Mouse (Mus musculus) embryo, embryonic 10.5 days (tissue): ENCODE measurements around the gene Zfp865.
A peak's percentile ranks its signal among the peaks of the same experiment; 100 is the strongest.
"Not testable (repeated sequence)": the region's sequence is repeated elsewhere in the genome, so short reads cannot be mapped to it uniquely, and the experiment has no call there.

Experiments used
- DNase-seq: peaks from one replicate; pipeline ENCODE4 v3.0.0-alpha.2; 2015; ENCODE audit warnings: low spot score

Gene Zfp865

DNA sequence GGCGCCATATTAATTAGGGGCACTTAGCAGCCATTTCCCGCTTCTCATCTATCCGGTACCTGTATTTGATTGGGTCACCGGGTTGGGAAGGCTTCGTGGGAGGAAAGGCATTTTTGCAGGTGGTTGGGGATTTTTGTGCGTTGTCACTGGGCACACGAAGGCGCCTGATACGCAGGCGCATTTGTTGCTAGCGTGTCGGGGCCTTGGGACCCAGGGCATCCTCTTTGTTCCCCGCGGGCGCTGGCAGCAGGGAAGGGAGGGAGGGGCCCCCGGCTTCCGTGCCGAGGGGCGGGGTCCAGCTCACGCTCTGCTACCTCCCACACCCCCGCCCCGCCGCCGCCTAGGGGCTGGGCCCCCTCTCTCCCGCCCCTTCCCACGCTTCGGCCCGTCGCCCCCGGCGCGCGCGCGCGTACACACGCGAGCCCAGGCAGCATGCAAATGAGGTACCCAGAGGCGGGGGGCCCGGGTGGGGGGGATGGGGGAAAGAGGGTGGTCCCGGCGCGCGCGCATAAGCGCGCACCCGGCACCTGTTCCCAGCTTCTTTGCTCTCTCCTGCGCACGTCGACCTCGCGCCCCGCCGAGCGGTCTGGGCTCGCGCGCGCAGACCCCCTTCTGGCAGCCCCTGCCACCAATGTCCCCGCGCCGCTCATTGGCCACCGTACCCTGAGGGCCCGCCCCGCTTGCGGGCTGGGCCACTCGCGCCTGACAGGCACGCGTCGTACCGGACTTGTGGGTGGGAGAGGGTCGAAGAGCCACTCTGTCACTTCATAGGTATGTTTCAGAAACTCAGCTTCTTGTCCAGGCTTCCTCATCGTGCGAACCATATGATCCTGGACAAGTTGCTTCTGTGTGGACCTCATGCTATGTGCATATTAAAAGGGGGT lies 4.8 kb upstream of the Zfp865 start, which contains the start of gene Gm44973:
TSS of gene Gm44973 (plus strand) at position 379 of the 884 bp plus-strand sequence.
- DNase-seq = peak; percentile 94

DNA sequence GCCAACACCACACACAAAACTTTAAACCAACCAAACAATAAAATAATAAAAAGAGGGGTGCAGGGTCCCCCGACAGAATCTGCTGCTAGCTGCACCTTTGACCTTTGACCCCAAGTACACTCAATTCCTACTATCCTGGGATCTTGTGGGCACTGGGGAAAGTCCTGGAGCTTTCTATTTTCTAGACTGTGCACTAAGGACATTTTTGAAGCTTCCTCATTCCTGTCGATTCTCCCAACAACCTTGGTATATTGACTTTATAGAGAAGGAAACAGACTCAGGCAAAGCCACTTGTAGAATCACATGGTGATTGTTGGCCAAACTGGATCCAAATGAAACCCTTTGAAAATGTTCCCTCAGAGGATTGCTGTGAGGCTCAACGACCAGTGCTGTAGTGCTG lies 4.1 kb upstream of the Zfp865 start:
- peak; percentile 19 for DNase-seq

DNA sequence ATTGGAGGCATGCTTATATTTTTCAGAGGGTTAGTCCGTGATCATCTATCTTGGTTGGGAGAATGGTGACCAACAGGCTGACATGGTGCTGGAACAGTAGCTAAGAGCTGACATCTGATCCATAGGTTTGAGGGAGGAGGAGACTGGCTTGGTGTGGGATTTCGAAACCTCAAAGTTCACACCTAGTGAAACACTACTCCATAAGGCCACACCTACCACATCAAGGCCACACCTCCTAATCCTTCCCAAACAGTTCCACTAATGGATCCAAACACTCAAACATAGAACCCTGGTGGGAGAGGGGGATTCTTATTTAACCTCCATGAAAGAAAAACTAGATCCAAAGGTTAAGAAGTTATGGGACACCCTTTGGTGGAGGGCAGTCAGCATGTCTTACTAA lies 3.3 kb upstream of the Zfp865 start:
- no peak for DNase-seq

DNA sequence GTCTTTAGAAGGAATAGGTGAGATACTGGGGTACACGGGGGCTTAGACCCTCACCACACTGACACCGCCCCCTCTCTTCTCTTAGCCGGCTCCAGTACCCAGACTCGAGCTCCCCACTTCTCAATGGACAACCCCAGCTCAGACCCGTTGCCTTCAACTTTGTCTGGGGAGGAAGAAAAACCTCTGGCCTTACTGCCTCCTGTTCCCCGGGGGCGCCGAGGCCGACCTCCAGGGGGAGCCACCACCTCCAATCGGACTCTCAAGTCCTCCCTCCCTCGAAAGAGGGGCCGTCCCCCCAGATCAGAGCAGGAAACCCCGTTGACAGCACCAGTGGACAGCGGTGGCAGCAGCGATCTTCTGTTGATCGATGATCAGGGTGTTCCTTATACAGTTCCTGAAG lies 2.8 kb upstream of the Zfp865 start:
- DNase-seq = no peak

DNA sequence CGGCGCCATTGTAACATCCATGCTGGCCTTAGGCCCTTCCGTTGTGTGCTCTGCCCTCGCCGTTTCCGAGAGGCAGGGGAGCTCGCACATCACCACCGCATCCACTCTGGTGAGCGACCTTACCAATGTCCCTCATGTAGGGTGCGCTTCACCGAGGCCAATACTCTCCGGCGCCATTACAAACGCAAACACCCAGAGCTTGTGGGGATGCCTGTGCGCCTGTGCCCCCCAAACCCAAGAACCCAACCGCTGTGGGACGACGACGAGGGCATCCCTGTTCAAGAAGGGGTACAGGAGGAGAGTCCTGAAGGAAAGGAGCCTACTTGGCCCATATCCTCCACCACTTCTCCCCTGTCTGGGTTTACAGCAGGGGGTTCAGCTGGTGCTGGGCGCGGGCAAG lies 2.2 kb upstream of the Zfp865 start:
- DNase-seq = no peak

DNA sequence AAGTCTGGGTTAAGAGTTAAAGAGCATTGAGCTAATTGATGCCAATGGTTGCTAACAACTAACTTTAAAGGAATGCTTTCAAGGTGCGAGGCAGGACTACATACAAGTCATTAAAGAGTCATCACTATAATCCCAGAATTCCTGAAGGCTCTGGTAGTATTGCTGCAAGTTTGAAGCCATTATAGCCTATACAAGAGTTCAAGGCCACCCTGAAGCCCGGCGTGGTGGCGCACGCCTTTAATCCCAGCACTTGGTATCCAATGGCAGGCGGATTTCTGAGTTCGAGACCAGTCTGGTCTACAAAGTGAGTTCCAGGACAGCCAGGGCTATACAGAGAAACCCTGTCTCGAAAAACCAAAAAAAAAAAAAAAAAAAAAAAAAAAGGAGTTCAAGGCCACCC lies 600 bp upstream of the Zfp865 start:
- DNase-seq = not testable (repeated sequence)

DNA sequence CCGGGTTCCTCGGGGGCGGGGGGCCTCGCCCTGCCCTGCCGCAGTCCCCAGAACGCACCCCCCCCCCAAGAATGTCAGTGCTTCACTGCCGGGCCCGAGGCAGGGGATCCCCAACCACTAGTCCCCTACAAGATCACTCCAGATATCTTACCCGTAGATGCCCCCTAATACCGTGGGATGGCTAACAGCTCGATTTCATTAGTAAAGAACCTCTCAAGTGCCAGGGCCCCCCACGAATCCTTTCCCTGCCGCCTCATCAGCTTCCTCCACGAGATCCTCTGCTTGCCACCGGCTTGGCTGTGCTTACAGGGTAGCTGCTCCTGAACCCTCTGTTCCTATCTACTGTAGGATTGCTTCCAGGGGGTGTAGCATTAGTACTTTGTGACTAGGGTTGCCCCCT lies 509 bp downstream of the Zfp865 start:
- peak; percentile 47 for DNase-seq

DNA sequence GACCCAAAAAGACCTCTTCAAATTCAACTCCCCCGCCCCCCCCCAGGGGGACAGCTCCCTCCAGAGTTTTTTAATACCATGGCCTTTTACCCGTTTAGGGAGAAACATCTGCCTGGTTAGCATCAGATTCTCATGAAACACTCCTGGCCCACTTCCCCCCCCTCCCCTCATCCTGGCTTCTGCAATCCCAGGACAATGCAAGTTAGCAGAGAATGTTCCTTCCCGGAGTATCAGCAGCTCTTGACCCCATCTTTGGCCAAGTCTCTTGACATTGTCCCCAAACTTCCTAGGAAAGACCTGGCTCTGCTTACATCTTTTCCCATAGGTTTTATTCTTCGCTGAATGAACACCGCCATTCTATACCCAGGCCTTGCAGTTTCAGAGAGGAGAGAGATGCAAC lies 1.0 kb downstream of the Zfp865 start:
- no peak for DNase-seq

DNA sequence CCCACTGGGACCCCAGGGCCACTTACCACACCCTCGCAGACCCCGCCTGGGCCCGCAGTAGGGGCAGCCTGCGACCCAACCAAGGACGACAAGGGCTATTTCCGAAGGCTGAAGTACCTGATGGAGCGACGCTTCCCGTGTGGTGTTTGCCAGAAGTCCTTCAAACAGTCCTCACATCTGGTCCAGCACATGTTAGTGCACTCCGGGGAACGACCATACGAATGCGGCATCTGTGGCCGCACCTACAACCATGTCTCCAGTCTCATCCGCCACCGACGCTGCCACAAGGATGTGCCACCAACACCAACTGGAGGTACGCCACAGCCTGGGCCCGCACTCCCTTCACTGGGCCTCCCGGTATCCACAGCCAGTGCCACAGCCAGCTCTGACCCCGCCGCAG lies 9.4 kb downstream of the Zfp865 start:
- DNase-seq = no peak

DNA sequence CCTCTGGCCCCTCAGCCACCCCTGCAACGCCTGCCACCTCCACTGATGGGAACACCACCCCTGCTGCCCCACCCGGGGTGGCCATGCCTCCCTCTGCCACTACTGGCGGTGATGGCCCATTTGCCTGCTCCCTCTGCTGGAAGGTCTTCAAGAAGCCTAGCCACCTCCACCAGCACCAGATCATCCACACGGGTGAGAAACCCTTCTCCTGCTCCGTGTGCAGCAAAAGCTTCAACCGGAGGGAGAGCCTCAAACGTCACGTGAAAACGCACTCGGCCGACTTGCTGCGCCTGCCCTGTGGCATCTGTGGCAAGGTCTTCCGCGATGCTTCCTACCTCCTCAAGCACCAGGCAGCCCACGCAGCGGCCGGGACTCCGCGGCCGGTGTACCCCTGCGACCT lies 9.8 kb downstream of the Zfp865 start:
- DNase-seq = no peak

DNA sequence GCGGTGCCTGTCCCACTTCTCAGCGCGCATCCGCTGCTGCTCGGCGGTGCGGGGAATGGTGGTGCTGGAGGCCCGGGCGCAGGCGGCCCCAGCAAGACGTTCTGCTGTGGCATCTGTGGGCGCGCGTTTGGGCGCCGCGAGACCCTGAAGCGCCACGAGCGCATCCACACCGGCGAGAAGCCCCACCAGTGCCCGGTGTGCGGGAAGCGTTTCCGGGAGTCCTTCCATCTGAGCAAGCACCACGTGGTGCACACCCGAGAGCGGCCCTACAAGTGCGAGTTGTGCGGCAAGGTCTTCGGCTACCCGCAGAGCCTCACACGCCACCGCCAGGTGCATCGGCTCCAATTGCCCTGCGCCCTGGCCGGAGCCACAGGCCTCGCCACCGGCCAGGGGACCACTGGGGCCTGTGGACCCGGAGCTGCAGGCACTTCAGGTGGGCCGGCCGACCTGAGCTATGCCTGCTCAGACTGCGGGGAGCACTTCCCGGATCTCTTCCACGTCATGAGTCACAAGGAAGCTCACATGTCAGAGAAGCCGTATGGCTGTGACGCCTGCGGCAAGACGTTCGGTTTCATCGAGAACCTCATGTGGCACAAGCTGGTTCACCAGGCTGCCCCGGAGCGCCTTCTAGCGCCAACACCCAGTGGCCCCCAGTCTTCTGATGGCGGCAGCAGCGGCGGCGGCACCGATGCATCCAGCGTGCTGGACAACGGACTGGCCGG lies 10.5 kb downstream of the Zfp865 start:
- DNase-seq = no peak

DNA sequence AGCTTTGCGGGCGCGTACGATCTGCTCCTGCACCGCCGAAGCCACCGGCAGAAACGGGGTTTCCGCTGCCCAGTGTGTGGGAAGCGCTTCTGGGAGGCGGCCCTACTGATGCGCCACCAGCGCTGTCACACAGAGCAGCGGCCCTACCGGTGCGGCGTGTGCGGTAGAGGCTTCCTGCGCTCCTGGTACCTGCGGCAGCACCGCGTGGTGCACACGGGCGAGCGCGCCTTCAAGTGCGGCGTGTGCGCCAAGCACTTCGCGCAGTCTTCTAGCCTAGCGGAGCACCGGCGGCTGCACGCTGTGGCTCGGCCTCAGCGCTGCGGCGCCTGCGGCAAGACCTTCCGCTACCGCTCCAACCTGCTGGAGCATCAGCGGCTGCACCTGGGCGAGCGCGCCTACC lies 11.3 kb downstream of the Zfp865 start:
- DNase-seq = no peak

DNA sequence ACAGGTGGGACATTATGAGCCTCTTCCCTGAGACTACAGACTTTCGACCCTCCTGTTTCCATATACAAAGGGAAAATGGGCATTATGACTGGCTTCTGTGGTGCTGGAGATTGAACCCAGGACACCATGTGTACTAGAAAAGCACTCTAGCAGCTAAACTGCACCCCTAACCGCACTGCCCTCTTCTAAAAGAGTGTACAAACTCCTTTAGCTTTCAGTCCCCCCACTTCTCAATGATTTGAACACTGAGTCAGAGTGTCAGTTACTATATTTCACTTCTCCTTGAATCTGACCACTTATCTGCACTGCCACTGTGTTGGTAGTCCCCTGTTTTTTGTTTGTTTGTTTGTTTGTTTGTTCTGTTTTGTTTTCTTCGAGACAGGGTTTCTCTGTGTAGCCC lies 13.6 kb downstream of the Zfp865 start, which contains the start of gene 4632433K11Rik:
TSS of gene 4632433K11Rik (plus strand) at position 301 of the 400 bp plus-strand sequence.
- no peak for DNase-seq

DNA sequence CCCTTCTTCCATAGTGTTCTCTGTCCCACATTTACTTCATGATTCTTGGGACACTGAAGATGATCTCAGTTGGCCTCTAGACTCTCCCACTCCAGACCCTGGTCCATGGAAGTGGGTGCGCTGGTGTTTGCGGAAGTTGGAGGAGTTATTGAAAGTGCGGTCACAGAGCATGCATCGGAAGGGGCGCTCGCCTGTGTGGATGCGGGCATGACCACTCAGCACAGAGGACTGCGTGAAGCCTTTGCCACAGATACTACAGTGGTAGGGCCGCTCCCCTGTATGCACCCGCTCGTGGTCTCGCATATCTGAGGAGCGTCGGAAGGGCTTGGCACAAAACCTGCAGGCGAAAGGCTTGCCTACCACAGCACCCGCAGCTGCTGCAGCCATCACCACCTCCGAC lies 15.5 kb downstream of the Zfp865 start:
- DNase-seq = no peak

DNA sequence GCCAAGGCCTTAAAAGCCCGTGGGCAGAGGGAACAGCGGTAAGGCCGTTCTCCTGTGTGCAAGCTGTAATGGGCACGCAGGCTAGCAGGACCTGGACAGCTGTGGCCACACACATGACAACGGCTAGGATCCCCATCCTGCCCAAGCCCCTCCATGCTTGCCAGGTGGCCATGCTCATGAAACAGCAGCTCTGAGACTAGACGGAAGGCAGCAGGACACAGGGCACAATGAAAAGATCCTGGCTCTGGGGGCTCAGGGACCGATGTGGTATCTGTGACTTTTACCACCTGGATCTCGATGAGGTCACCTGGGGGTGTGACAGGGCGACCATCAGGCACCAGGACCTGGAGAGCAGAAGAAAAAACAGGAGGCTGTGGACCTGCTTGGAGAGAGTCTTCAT lies 16.0 kb downstream of the Zfp865 start:
- no peak for DNase-seq

DNA sequence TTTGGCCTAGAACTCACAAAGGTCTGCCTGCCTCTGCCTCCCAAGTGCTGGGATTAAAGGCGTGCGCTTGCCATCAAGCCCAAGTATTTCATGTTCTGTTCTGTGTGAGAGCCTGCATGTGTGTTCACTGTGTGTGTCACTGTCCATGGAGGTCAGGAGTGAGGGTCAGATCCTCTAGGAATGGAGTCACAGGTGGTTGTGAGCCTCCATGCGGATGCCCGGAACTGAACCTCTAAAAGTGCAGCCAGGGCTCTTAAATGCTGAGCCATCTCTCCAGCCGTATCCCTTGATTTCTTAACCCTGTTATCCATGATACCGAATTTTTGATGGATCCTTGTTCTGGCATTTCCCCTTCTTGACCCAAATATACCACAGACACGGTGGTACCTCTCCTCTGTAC lies 16.9 kb downstream of the Zfp865 start:
- DNase-seq = no peak

DNA sequence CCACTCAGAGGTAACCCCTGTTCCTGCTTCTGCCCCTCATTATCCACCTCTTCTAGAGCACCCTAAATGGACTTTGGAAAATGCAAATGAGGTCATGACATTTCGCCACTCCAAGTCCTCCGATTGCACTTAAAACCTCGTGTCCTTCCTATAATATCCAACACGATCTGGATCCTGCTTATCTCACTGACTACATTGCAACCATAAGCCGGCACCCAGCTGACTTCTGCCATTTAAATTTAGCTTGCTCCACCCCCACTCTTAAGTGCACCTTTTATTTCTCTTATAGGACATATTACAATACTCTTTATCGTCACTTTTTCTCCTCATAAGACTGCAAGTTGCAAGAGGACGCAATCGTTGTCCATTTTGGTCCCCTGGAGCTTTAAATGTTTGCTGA lies 17.3 kb downstream of the Zfp865 start:
- no peak for DNase-seq

DNA sequence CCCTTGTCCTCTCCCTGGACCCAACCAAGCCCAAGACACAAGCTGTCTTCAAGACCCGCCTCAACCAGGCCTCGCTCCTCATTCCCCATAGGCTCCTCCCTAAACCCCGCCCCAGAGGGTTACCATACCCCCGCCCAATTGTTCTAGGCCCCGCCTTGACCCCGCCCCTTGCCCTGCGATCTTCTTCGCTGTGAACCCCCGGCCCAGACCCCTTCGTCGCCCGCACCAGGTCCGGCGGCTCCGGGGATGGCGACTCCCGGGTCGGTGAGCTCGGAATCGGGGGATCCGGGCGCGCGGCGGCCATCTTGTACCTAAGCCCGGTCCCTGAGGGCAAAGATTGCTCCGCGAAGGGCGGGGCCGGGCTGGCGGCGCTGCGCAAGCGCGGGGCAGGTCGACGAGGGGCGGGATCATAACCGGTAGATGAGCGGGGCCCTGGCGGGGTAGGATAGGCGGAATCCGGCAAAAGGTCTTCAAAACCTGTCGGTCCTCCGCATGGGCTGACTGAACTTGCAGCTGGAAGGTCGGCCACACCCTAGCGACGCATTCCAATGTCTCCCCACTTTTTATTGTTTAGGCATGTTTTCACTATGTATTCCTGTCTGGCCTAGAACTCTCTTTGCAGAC lies 18.0 kb downstream of the Zfp865 start, which contains the start of gene Zfp784:
TSS of gene Zfp784 (minus strand) at position 338 of the 624 bp plus-strand sequence.
- DNase-seq = peak; percentile 94

DNA sequence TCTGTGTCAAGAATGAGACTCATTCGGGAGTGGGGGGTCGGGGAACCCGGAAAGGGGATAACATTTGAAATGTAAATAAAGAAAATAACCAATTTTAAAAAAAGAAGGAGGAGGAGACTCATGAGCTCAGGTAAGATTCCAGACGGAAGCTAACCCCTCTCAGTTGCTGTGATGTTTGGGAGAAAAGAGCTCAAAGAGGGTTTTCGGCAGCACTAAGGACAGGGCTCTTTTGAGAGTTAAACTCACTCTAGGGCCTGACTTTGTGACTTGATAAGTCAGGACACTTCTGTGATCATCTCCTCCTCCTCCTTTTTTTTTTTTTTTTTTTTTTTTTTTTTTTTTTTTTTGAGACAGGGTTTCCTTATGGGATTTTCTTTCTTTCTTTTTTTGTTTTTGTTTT lies 18.8 kb downstream of the Zfp865 start:
- peak; percentile 13 for DNase-seq

DNA sequence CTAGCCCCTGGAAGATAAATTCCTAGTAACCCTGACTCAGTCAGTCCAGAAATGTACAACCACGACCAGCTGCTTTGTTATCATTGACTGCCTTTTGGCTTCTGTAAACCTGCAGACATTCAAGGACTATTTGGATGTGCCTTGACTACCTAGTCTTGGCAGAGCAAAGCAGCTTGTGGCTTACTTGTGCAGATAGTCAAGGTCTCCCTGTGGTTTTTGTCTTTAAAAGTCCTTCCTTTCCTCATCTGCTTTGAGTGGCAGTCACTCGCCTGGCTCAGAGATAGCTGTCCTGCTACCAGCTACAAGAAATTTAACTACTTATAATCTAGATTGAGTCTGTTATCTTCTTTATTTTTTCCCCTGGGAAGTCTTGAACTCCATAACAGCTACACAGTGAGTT lies 24.8 kb downstream of the Zfp865 start:
- DNase-seq = no peak

DNA sequence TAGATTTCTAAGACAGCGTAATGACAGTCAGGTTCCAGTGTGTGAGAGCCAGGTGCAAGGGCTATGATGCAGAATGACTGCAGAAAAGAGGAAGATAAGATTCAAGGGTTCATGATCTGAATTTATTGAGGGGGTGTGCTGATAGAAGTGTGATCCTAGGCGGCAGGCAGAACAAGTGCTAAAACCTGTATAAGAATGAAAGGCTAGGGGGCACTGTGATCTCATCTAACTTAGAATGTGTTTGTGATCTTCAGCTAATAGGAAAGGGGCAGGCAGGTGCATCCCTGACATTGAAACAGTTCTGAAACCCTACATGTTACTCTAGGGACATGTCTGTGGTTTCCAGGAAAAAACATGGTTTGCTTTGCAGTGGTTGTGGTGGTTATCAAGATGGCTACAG lies 25.9 kb downstream of the Zfp865 start:
- DNase-seq = no peak

DNA sequence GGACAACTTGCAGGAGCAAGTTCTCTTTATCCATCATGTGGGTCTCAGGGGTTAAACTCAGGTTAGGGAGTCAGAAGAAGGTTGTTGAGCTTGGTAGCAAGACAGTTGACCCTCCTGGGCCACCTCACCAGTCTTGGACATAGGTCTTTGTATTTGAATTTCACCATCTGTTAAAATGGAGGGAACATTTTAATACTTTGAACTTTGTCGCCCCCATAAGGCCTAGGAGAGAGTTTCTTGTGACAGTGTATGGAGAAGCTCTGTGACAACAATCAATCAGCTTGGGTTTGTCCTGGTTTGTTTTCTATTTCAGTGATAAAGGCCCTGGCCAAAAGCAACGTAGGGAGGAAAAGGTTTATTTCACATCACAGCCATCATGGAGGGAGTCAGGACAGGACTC lies 27.1 kb downstream of the Zfp865 start:
- DNase-seq = peak; percentile 62
